Mouse (Mus musculus) hindbrain, embryonic 11.5 days (tissue): Measurements from ENCODE around the gene Gm10300. TPM values are rescaled to one million over a fixed set of nuclear protein-coding genes. Genes with fewer than 3 reads are reported as not detected.

ENCODE experiments used
- ATAC-seq: fragments of 200-750 bp; cut with Nextera tagmentation; 2 replicates; pipeline ENCODE4 v1.8.0; 2017; ENCODE audit warnings: mild to moderate bottlenecking, moderate TSS enrichment, moderate library complexity; ENCODE audit not compliant: low FRiP score
- DNase-seq: peaks from one replicate; pipeline ENCODE4 v3.0.0-alpha.2; 2015; ENCODE audit warnings: low spot score
- H3K27ac ChIP-seq: fragments of 300-500 bp; sonication (generic); 2 replicates; pipeline ENCODE4 v1.5.1; 2014; ENCODE audit warnings: mild to moderate bottlenecking, low read depth, low read length
- H3K27me3 ChIP-seq: fragments of 300-500 bp; sonication (generic); 2 replicates; pipeline ENCODE4 v1.6.1; 2014; ENCODE audit warnings: mild to moderate bottlenecking, low read length, moderate library complexity, mixed read lengths; ENCODE audit not compliant: control insufficient read depth, insufficient read depth
- H3K36me3 ChIP-seq: fragments of 300-500 bp; sonication (generic); 2 replicates; pipeline ENCODE4 v1.6.1; 2014; ENCODE audit warnings: mild to moderate bottlenecking, low read length, moderate library complexity, mixed read lengths; ENCODE audit not compliant: control insufficient read depth, insufficient read depth
- H3K4me1 ChIP-seq: fragments of 300-500 bp; sonication (generic); replicated peaks from 2 replicates; pipeline ENCODE4 v1.6.1; 2014; ENCODE audit warnings: low read length, mixed read lengths; ENCODE audit not compliant: control insufficient read depth, insufficient read depth
- H3K4me2 ChIP-seq: fragments of 300-500 bp; sonication (generic); replicated peaks from 2 replicates; pipeline ENCODE4 v1.6.1; 2014; ENCODE audit warnings: mild to moderate bottlenecking, low read depth, low read length
- H3K4me3 ChIP-seq: fragments of 300-500 bp; sonication (generic); 2 replicates; pipeline ENCODE4 v1.5.1; 2014; ENCODE audit warnings: low read depth, low read length
- H3K9ac ChIP-seq: fragments of 300-500 bp; sonication (generic); 2 replicates; pipeline ENCODE4 v1.6.1; 2014; ENCODE audit warnings: low read depth, low read length
- H3K9me3 ChIP-seq: fragments of 300-500 bp; sonication (generic); 2 replicates; pipeline ENCODE4 v1.6.1; 2016; ENCODE audit warnings: low read length; ENCODE audit not compliant: control insufficient read depth
- WGBS: fragments of 180-500 bp; shearing (Covaris S2); extraction: QIAGEN DNeasy Blood & Tissue Kit; methylation state at CpG from one replicate; pipeline ENCODE4 v1.1.7; 2014; 5-methylcytosine and 5-hydroxymethylcytosine counted together
- polyA plus RNA-seq: library from polyadenylated mRNA; unstranded; fragments of >200 nt; fragmentation: Nextera tagmentation; extraction: Ambion mirVana; gene quantifications from 2 replicates; pipeline ENCODE4 v1.2.1, GENCODE M21; 2014

Gm10300 gene
- polyA plus RNA-seq, 1 experiment from 2014 or later = 0.08 TPM

GRCm38 (mm10) chr4:132111227-132111626, 36.7 kb downstream of the Gm10300 start:
- H3K27ac ChIP-seq = no peak overlapping the region

GRCm38 (mm10) chr4:132113411-132114095, 39.1 kb downstream of the Gm10300 start:
- H3K27me3 ChIP-seq = no peaks in the 10 kb centered on the region
- peak; percentile 46 for DNase-seq
- ATAC-seq = peak; percentile 47; the same call in 1 of the 2 replicates

More at GRCm38 (mm10) chr4:132111227-132111626, 36.7 kb downstream of the Gm10300 start:
- H3K4me3 ChIP-seq = no peak overlapping the region
- 34% methylated on average over 4 of the region's 4 CpGs for WGBS
- DNase-seq (peak; percentile 28), ATAC-seq (no peak)
- H3K9ac ChIP-seq = no peak overlapping the region
- H3K4me1 ChIP-seq = peaks cover 2% of the 10 kb centered on the region; the same call in 1 of the 2 replicates
- no peak overlapping the region for H3K4me2 ChIP-seq
- no peaks in the 10 kb centered on the region for H3K36me3 ChIP-seq
- no peaks in the 10 kb centered on the region for H3K9me3 ChIP-seq
- no peaks in the 10 kb centered on the region for H3K27me3 ChIP-seq

GRCm38 (mm10) chr4:132116315-132116714, 41.8 kb downstream of the Gm10300 start:
- H3K9ac ChIP-seq = no peak overlapping the region
- DNase-seq (no peak), ATAC-seq (no peak)
- H3K27ac ChIP-seq = no peak overlapping the region
- no peaks in the 10 kb centered on the region for H3K27me3 ChIP-seq
- 91% methylated on average over 4 of the region's 4 CpGs for WGBS
- no peak overlapping the region for H3K4me2 ChIP-seq
- no peaks in the 10 kb centered on the region for H3K36me3 ChIP-seq
- H3K4me3 ChIP-seq = no peak overlapping the region
- no peaks in the 10 kb centered on the region for H3K4me1 ChIP-seq
- no peaks in the 10 kb centered on the region for H3K9me3 ChIP-seq

More at GRCm38 (mm10) chr4:132113411-132114095, 39.1 kb downstream of the Gm10300 start:
- Histone ChIP-seq H3K36me3 (no peaks in the 10 kb centered on the region), H3K27ac (no peak overlapping the region), H3K9me3 (no peaks in the 10 kb centered on the region), H3K4me1 (peaks cover 2% of the 10 kb centered on the region; the same call in 1 of the 2 replicates), H3K9ac (peak overlapping the region; percentile 44), H3K4me2 (peak overlapping the region; percentile 43), H3K4me3 (peak overlapping the region; percentile 24)
- 39% methylated on average over 53 of the region's 53 CpGs for WGBS

GRCm38 (mm10) chr4:132119566-132119965, 45.1 kb downstream of the Gm10300 start:
- no peak for DNase-seq
- Histone ChIP-seq H3K9me3 (no peaks in the 10 kb centered on the region), H3K27ac (no peak overlapping the region), H3K4me3 (no peak overlapping the region), H3K27me3 (no peaks in the 10 kb centered on the region), H3K36me3 (no peaks in the 10 kb centered on the region), H3K9ac (no peak overlapping the region), H3K4me1 (no peaks in the 10 kb centered on the region), H3K4me2 (no peak overlapping the region)
- WGBS = 67% methylated on average over 9 of the region's 9 CpGs
- ATAC-seq = no peak

- Histone ChIP-seq H3K4me3 (no peak overlapping the region), H3K27ac (no peak overlapping the region), H3K27me3 (no peaks in the 10 kb centered on the region), H3K36me3 (no peaks in the 10 kb centered on the region), H3K4me1 (no peaks in the 10 kb centered on the region), H3K4me2 (no peak overlapping the region), H3K9me3 (no peaks in the 10 kb centered on the region), H3K9ac (no peak overlapping the region)
- ATAC-seq (no peak), DNase-seq (no peak)
- 82% methylated on average over 5 of the region's 5 CpGs for WGBS
These were observed 47.2 kb downstream of the Gm10300 start for GRCm38 (mm10) chr4:132121674-132122073.

GRCm38 (mm10) chr4:132123166-132123565, 48.7 kb downstream of the Gm10300 start:
- H3K4me3 ChIP-seq = no peak overlapping the region
- H3K4me2 ChIP-seq = no peak overlapping the region
- WGBS = 95% methylated on average over 1 of the region's 1 CpGs
- no peak for DNase-seq
- H3K9ac ChIP-seq = no peak overlapping the region
- no peaks in the 10 kb centered on the region for H3K9me3 ChIP-seq
- H3K4me1 ChIP-seq = no peaks in the 10 kb centered on the region
- H3K36me3 ChIP-seq = no peaks in the 10 kb centered on the region
- no peak overlapping the region for H3K27ac ChIP-seq
- H3K27me3 ChIP-seq = no peaks in the 10 kb centered on the region
- ATAC-seq = no peak

Other genes with a start within 250 kb of the Gm10300 start
- 11.4 and 13.2 TPM in 2 replicates for gene Ptpru, start 236.4 kb upstream of the Gm10300 start, polyA plus RNA-seq
- 44.2 and 45.6 TPM in 2 replicates for gene Mecr, start 231.2 kb upstream of the Gm10300 start, polyA plus RNA-seq
- 128 and 132 TPM in 2 replicates for gene Srsf4, start 201.1 kb upstream of the Gm10300 start, polyA plus RNA-seq
- 0.60 and 0.67 TPM in 2 replicates for gene Tmem200b, start 152.9 kb upstream of the Gm10300 start, polyA plus RNA-seq
- 208 and 223 TPM in 2 replicates for gene Epb41, start 624 bp downstream of the Gm10300 start, polyA plus RNA-seq
- 0.06 TPM in 1 of 2 replicates, not detected in the other for gene Oprd1, start 69.8 kb downstream of the Gm10300 start, polyA plus RNA-seq
- gene Ythdf2, start 137.6 kb downstream of the Gm10300 start, polyA plus RNA-seq = 161 TPM in 2 replicates
- gene Gmeb1, start 186.9 kb downstream of the Gm10300 start, polyA plus RNA-seq = 38.4 and 41.4 TPM in 2 replicates
- 60.5 and 65.0 TPM in 2 replicates for gene Taf12, start 199.7 kb downstream of the Gm10300 start, polyA plus RNA-seq
- 0.39 and 0.61 TPM in 2 replicates for gene Rab42, start 228.7 kb downstream of the Gm10300 start, polyA plus RNA-seq